ENCODE assay signal across 14 mouse cellular contexts in the genomic region with DNA sequence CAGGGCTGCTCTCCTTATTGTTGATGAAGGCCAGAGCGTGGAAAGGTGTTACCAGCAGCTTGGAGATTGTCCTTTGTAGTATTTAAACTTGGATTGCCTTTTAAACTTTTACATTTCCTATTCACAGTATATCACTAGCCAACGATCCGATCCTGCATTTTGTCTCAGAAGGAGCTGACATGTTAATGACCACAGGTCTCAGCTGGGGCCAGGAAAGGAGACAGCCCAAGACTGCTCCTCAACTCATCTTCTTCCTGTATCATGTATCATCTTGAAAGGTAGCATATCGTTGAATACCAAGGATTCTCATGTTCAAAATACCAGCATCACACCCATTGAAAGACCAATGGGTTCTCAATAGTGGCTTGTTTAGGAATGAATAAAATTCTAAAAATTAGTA.
"Had no signal": no experiment of that assay in that cellular context is flagged by ENCODE, and none has a peak within 500 bp of the region (broad histone marks: within the 10 kb centered on the region; RNA-seq: fewer than 3 reads in every experiment).

No protein-coding gene starts in this region.

- H3K9me3 ChIP-seq: neural tube, embryonic 15.5 days; stomach, embryonic 15.5 days had no signal

- H3K4me3 ChIP-seq: neural tube, embryonic 15.5 days; stomach, embryonic 15.5 days had no signal

- H3K4me2 ChIP-seq: neural tube, embryonic 15.5 days; stomach, embryonic 15.5 days had no signal

- H3K27me3 ChIP-seq: neural tube, embryonic 15.5 days; stomach, embryonic 15.5 days had no signal

- H3K9ac ChIP-seq: neural tube, embryonic 15.5 days; stomach, embryonic 15.5 days had no signal

- H3K27ac ChIP-seq: neural tube, embryonic 15.5 days; stomach, embryonic 15.5 days had no signal

- DNase-seq: retina, postnatal 1 day; right cerebral cortex, adult 18-20 months; right cerebral cortex, postnatal 14 days; right cerebral cortex, postnatal 25 days; right cerebral cortex, postnatal 4 days; spleen, adult 18-20 months; thymus, adult 18-20 months; thymus, adult 2 months; thymus, postnatal 14 days; thymus, postnatal 25 days; thymus, postnatal 36 days; thymus, postnatal 4 days had no signal

- H3K36me3 ChIP-seq: neural tube, embryonic 15.5 days; stomach, embryonic 15.5 days had no signal

- H3K4me1 ChIP-seq: neural tube, embryonic 15.5 days; stomach, embryonic 15.5 days had no signal
